Mouse (Mus musculus) subcutaneous adipose tissue, adult 2 months (tissue): Measurements from ENCODE around the gene Olfr1508. TPM values are rescaled to one million over a fixed set of nuclear protein-coding genes. Genes with fewer than 3 reads are reported as not detected.

ENCODE experiments used
- polyA plus RNA-seq: library from polyadenylated mRNA; depleted of rRNA; stranded (reverse); fragments of >200 nt; gene quantifications from 2 replicates; pipeline ENCODE4 v1.2.3, GENCODE M21; 2012; ENCODE audit warnings: low replicate concordance; rRNA removed

Gene Olfr1508
- 0.03 TPM in 1 of 2 replicates, not detected in the other for polyA plus RNA-seq

GRCm38 (mm10) chr14:52467395-52467794 is at the start of gene Olfr1508:
TSS of gene Olfr1508 (minus strand) at chr14:52467495.

GRCm38 (mm10) chr14:52495516-52495915 is 28.2 kb upstream of the Olfr1508 start, which contains the start of gene Olfr1507:
TSS of gene Olfr1507 (minus strand) at chr14:52495749.

GRCm38 (mm10) chr14:52442690-52443089 is 24.6 kb downstream of the Olfr1508 start, which contains the start of gene Olfr1509:
TSS of gene Olfr1509 (plus strand) at chr14:52442990.

GRCm38 (mm10) chr14:52414273-52414672 is 53.0 kb downstream of the Olfr1508 start, which contains the start of gene Olfr1510:
TSS of gene Olfr1510 (minus strand) at chr14:52414373.

Other genes with a start within 250 kb of the Olfr1508 start
- gene Chd8, start 209.7 kb downstream of the Olfr1508 start, polyA plus RNA-seq, result 26.5 and 40.1 TPM in 2 replicates
- gene Tox4, start 188.3 kb downstream of the Olfr1508 start, polyA plus RNA-seq, result 31.8 and 44.0 TPM in 2 replicates
- 16.9 and 18.2 TPM in 2 replicates for gene Rab2b, start 187.9 kb downstream of the Olfr1508 start, polyA plus RNA-seq
- gene Mettl3, start 162.4 kb downstream of the Olfr1508 start, polyA plus RNA-seq, result 16.8 and 29.3 TPM in 2 replicates
- gene Sall2, start 138.7 kb downstream of the Olfr1508 start, polyA plus RNA-seq, result 2.9 and 15.6 TPM in 2 replicates
- gene Olfr1513, start 111.1 kb downstream of the Olfr1508 start, polyA plus RNA-seq, result not detected in 2 replicates
- not detected in 2 replicates for gene Olfr1512, start 88.3 kb downstream of the Olfr1508 start, polyA plus RNA-seq
- gene Olfr1511, start 70.1 kb downstream of the Olfr1508 start, polyA plus RNA-seq, result not detected in 2 replicates
- not detected in 2 replicates for gene Olfr1510, start 53.1 kb downstream of the Olfr1508 start, polyA plus RNA-seq
- not detected in 2 replicates for gene Olfr1509, start 24.5 kb downstream of the Olfr1508 start, polyA plus RNA-seq
- gene Olfr1507, start 28.3 kb upstream of the Olfr1508 start, polyA plus RNA-seq, result not detected in 2 replicates